Mouse (Mus musculus): ENCODE results near the gene Psmb11. TPM values are rescaled to one million over a fixed set of nuclear protein-coding genes. Genes with fewer than 3 reads are reported as not detected.

Gene Psmb11
- total and polyA plus RNA-seq, 2 experiments from 2014 or later = not detected

DNA sequence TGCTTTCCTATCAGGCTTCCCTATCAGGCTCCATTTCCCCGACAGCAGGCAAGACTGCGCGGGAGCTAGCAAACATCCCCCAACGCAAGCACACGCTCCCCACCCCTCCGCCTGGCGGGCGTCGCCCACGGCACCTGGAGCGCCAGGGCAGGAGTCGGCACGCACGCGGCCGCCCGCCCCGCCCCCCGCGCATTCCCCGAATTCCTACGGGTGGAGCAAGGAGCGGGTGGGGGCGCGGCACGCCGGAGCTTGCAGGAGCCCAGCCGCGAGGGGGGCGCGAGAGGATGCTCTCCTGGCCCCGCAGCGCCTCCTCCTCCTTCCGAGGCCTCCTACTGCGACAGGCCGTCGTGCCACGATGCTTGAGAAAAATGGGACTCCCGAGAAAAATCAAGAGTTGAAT is 45.6 kb upstream of the Psmb11 start:
- Histone ChIP-seq H3K36me3 (replicated peaks; ENCODE audit: control insufficient read depth, insufficient read depth, low read length) (peaks cover 12% of the 10 kb centered on the region), H3K9me3 (replicated peaks; ENCODE audit: control insufficient read depth, low read length) (no peaks in the 10 kb centered on the region), H3K9ac (replicated peaks; ENCODE audit: low read depth, low read length) (peak overlapping the region; percentile 77), H3K27ac (ENCODE audit: low read depth) (peak overlapping the region; percentile 78), H3K27me3 (ENCODE audit: control insufficient read depth, insufficient read depth, low read length) (no peaks in the 10 kb centered on the region), H3K4me1 (ENCODE audit: control insufficient read depth, insufficient read depth) (peaks cover 36% of the 10 kb centered on the region), H3K4me2 (ENCODE audit: low read depth, low read length) (peak overlapping the region; percentile 88), H3K4me3 (ENCODE audit: low read depth, low read length) (peak overlapping the region; percentile 77)
- DNase-seq (ENCODE audit: low spot score) (peak; percentile 70), ATAC-seq (ENCODE audit: insufficient read depth, low read depth) (peak; percentile 44)
- TF ChIP-seq CTCF (IDR thresholded peaks at IDR 0.05; ENCODE audit: low read depth) = no peak
- TF ChIP-seq EP300 (IDR thresholded peaks at IDR 0.05; ENCODE audit: low read depth) = no peak
- WGBS = 2% methylated on average over 39 of the region's 39 CpGs

DNA sequence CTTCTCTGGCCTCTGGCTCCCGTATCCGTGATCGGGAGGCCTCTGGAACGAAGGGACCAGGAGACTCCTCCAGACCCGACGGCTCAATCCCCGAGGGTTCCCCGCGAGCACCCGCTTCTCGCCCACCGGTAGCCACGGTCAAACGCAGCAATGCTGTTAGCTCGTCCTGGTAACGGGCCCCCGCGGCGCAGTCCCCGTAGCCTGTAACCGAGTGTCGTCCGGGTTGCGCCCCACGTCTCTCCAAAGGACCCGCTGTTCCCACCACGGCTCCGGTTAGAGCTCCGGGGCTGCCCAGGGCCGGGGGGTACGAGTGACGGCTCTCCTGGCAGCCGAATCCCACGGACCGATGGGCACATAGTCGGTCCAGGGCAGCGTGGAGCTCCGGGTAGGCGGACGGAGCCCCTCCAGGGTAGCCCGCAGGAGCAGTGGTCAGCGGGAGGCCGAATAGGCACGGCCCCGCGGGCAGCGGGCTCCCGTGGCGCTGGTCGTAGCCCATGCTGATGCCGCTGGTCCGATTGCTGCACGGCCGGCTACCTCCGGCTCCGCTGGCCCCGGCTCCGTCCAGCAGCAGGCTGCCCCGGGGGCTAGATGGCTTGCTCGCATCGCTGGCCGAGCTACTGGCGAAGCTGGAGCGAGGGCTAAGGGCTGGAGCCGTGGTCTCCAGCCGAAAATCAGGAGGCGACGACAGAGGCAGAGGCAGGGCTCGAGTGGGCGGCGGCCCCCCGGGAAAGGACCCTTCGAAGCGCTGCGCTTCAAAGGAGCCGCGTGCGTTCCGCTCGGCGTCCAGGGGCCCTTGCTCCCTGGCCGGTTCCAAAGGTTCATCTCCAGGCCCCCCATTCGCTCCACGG is 44.8 kb upstream of the Psmb11 start:
- no peak for ATAC-seq (ENCODE audit: insufficient read depth, low read depth)
- under 1% methylated on average over 84 of the region's 84 CpGs for WGBS

GRCm38 (mm10) chr14:54577089-54577982 is 43.9 kb upstream of the Psmb11 start, which contains the start of gene Ajuba:
Gene Ajuba, minus strand, starts transcription at chr14:54577558.
- no peaks in the 10 kb centered on the region for H3K9me3 ChIP-seq (replicated peaks; ENCODE audit: control insufficient read depth, low read length)
- H3K27me3 ChIP-seq (ENCODE audit: control insufficient read depth, insufficient read depth, low read length) = no peaks in the 10 kb centered on the region
- peak; percentile 62 for ATAC-seq (ENCODE audit: insufficient read depth, low read depth)
- peak within 1 kb of the TSS; percentile 88 for H3K4me2 ChIP-seq (ENCODE audit: low read depth, low read length)
- peak within 1 kb of the TSS; percentile 77 for H3K9ac ChIP-seq (replicated peaks; ENCODE audit: low read depth, low read length)
- no peaks in the 10 kb centered on the region for H3K36me3 ChIP-seq (replicated peaks; ENCODE audit: control insufficient read depth, insufficient read depth, low read length)
- TF ChIP-seq EP300 (IDR thresholded peaks at IDR 0.05; ENCODE audit: low read depth) = peak; percentile 76; the same call in 1 of the 2 replicates
- no peak for TF ChIP-seq CTCF (IDR thresholded peaks at IDR 0.05; ENCODE audit: low read depth)
- H3K27ac ChIP-seq (ENCODE audit: low read depth) = peak within 1 kb of the TSS; percentile 78
- under 1% methylated on average over 66 of the region's 66 CpGs for WGBS
- H3K4me3 ChIP-seq (ENCODE audit: low read depth, low read length) = peak within 1 kb of the TSS; percentile 77
- peak; percentile 88 for DNase-seq (ENCODE audit: low spot score)
- H3K4me1 ChIP-seq (ENCODE audit: control insufficient read depth, insufficient read depth) = peaks cover 31% of the 10 kb centered on the region

More for the DNA sequence above, 44.8 kb upstream of the Psmb11 start:
- peak overlapping the region; percentile 78 for H3K27ac ChIP-seq (ENCODE audit: low read depth)
- H3K4me2 ChIP-seq (ENCODE audit: low read depth, low read length) = peak overlapping the region; percentile 88
- TF ChIP-seq EP300 (IDR thresholded peaks at IDR 0.05; ENCODE audit: low read depth) = no peak
- no peak for TF ChIP-seq CTCF (IDR thresholded peaks at IDR 0.05; ENCODE audit: low read depth)
- no peaks in the 10 kb centered on the region for H3K9me3 ChIP-seq (replicated peaks; ENCODE audit: control insufficient read depth, low read length)
- no peaks in the 10 kb centered on the region for H3K27me3 ChIP-seq (ENCODE audit: control insufficient read depth, insufficient read depth, low read length)
- H3K9ac ChIP-seq (replicated peaks; ENCODE audit: low read depth, low read length) = peak overlapping the region; percentile 77
- H3K4me3 ChIP-seq (ENCODE audit: low read depth, low read length) = peak overlapping the region; percentile 77
- peaks cover 36% of the 10 kb centered on the region for H3K4me1 ChIP-seq (ENCODE audit: control insufficient read depth, insufficient read depth)
- H3K36me3 ChIP-seq (replicated peaks; ENCODE audit: control insufficient read depth, insufficient read depth, low read length) = peaks cover 4% of the 10 kb centered on the region; the same call in 1 of the 2 replicates
- DNase-seq (ENCODE audit: low spot score) = peak; percentile 26

GRCm38 (mm10) chr14:54578063-54578462 is 43.2 kb upstream of the Psmb11 start:
- no peaks in the 10 kb centered on the region for H3K9me3 ChIP-seq (replicated peaks; ENCODE audit: control insufficient read depth, low read length)
- TF ChIP-seq EP300 (IDR thresholded peaks at IDR 0.05; ENCODE audit: low read depth) (no peak), CTCF (IDR thresholded peaks at IDR 0.05; ENCODE audit: low read depth) (peak; percentile 67)
- H3K36me3 ChIP-seq (replicated peaks; ENCODE audit: control insufficient read depth, insufficient read depth, low read length) = no peaks in the 10 kb centered on the region
- no peaks in the 10 kb centered on the region for H3K27me3 ChIP-seq (ENCODE audit: control insufficient read depth, insufficient read depth, low read length)
- H3K27ac ChIP-seq (ENCODE audit: low read depth) = peak overlapping the region; percentile 78
- H3K9ac ChIP-seq (replicated peaks; ENCODE audit: low read depth, low read length) = peak overlapping the region; percentile 77
- peak overlapping the region; percentile 77 for H3K4me3 ChIP-seq (ENCODE audit: low read depth, low read length)
- peak; percentile 79 for DNase-seq (ENCODE audit: low spot score)
- peak; percentile 44; the same call in 1 of the 2 replicates for ATAC-seq (ENCODE audit: insufficient read depth, low read depth)
- under 1% methylated on average over 10 of the region's 10 CpGs for WGBS
- peak overlapping the region; percentile 88 for H3K4me2 ChIP-seq (ENCODE audit: low read depth, low read length)
- H3K4me1 ChIP-seq (ENCODE audit: control insufficient read depth, insufficient read depth) = peaks cover 24% of the 10 kb centered on the region

- Histone ChIP-seq H3K4me1 (ENCODE audit: control insufficient read depth, insufficient read depth) (peaks cover 9% of the 10 kb centered on the region; the same call in 1 of the 2 replicates), H3K27me3 (ENCODE audit: control insufficient read depth, insufficient read depth, low read length) (no peaks in the 10 kb centered on the region), H3K36me3 (replicated peaks; ENCODE audit: control insufficient read depth, insufficient read depth, low read length) (peaks cover 5% of the 10 kb centered on the region), H3K9ac (replicated peaks; ENCODE audit: low read depth, low read length) (no peak overlapping the region), H3K4me2 (ENCODE audit: low read depth, low read length) (no peak overlapping the region), H3K27ac (ENCODE audit: low read depth) (no peak overlapping the region), H3K9me3 (replicated peaks; ENCODE audit: control insufficient read depth, low read length) (no peaks in the 10 kb centered on the region), H3K4me3 (ENCODE audit: low read depth, low read length) (no peak overlapping the region)
- DNase-seq (ENCODE audit: low spot score) = no peak
- TF ChIP-seq CTCF (IDR thresholded peaks at IDR 0.05; ENCODE audit: low read depth) = no peak
- no peak for TF ChIP-seq EP300 (IDR thresholded peaks at IDR 0.05; ENCODE audit: low read depth)
- 73% methylated on average over 7 of the region's 7 CpGs for WGBS
- no peak for ATAC-seq (ENCODE audit: insufficient read depth, low read depth)
These were observed 41.6 kb upstream of the Psmb11 start for GRCm38 (mm10) chr14:54579638-54580037.

All from heart, postnatal 0 days (tissue).